Mouse (Mus musculus): Measurements from ENCODE around the gene Lhfp.

GRCm38 (mm10) chr3:53284023-53284422 is 242.7 kb downstream of the Lhfp start:
- TF ChIP-seq EP300 (optimal IDR thresholded peaks at IDR 0.05), result no peak
- no peak for TF ChIP-seq CTCF (IDR thresholded peaks at IDR 0.05; ENCODE audit: low read depth)
